Mouse (Mus musculus): ENCODE measurements at regions not wholly inside any gene's neighbourhood (a gene's known extent, or its start where the extent isn't known, plus 50 kb on each side); places are given as distances from the start of the nearest gene placed in this dataset.
"Not testable (repeated sequence)": the region's sequence is repeated elsewhere in the genome, so short reads cannot be mapped to it uniquely, and the experiment has no call there.

GRCm38 (mm10) chr14:124801589-124801988 is 124.7 kb upstream of the Fgf14 start:
- H3K27me3 ChIP-seq; H3K4me1 ChIP-seq; ATAC-seq (ENCODE audit: low FRiP score, low read depth); H3K36me3 ChIP-seq; H3K9ac ChIP-seq (replicated peaks); H3K4me3 ChIP-seq; H3K4me2 ChIP-seq (replicated peaks); H3K9me3 ChIP-seq; H3K27ac ChIP-seq (replicated peaks): not testable (repeated sequence)
- 9% methylated on average over 1 of the region's 1 CpGs for WGBS

GRCm38 (mm10) chr14:124800421-124800820 is 123.5 kb upstream of the Fgf14 start:
- Histone ChIP-seq H3K4me1 (no peaks in the 10 kb centered on the region), H3K27me3 (no peaks in the 10 kb centered on the region), H3K9ac (replicated peaks) (no peak overlapping the region), H3K4me2 (replicated peaks) (no peak overlapping the region), H3K36me3 (no peaks in the 10 kb centered on the region), H3K27ac (replicated peaks) (no peak overlapping the region), H3K9me3 (no peaks in the 10 kb centered on the region), H3K4me3 (no peak overlapping the region)
- no peak for ATAC-seq (ENCODE audit: low FRiP score, low read depth)
- 93% methylated on average over 5 of the region's 5 CpGs for WGBS

- H3K4me2 ChIP-seq (replicated peaks): no peak overlapping the region
- no peak for ATAC-seq (ENCODE audit: low FRiP score, low read depth)
- no peaks in the 10 kb centered on the region for H3K27me3 ChIP-seq
- H3K9ac ChIP-seq (replicated peaks): no peak overlapping the region
- H3K4me1 ChIP-seq: no peaks in the 10 kb centered on the region
- no peak overlapping the region for H3K27ac ChIP-seq (replicated peaks)
- no peak overlapping the region for H3K4me3 ChIP-seq
- H3K9me3 ChIP-seq: no peaks in the 10 kb centered on the region
- H3K36me3 ChIP-seq: no peaks in the 10 kb centered on the region
These were observed 98.5 kb upstream of the Fgf14 start for GRCm38 (mm10) chr14:124775402-124775801.

GRCm38 (mm10) chr14:124767996-124768395 is 91.1 kb upstream of the Fgf14 start:
- no peaks in the 10 kb centered on the region for H3K36me3 ChIP-seq
- H3K9me3 ChIP-seq: no peaks in the 10 kb centered on the region
- ATAC-seq (ENCODE audit: low FRiP score, low read depth): no peak
- H3K27ac ChIP-seq (replicated peaks): no peak overlapping the region
- 89% methylated on average over 3 of the region's 3 CpGs for WGBS
- no peak overlapping the region for H3K4me2 ChIP-seq (replicated peaks)
- H3K4me1 ChIP-seq: no peaks in the 10 kb centered on the region
- H3K9ac ChIP-seq (replicated peaks): no peak overlapping the region
- H3K4me3 ChIP-seq: no peak overlapping the region
- no peaks in the 10 kb centered on the region for H3K27me3 ChIP-seq

GRCm38 (mm10) chr14:124767234-124767633 is 90.3 kb upstream of the Fgf14 start:
- Histone ChIP-seq H3K9ac (replicated peaks) (no peak overlapping the region), H3K9me3 (no peaks in the 10 kb centered on the region), H3K27ac (replicated peaks) (no peak overlapping the region), H3K4me2 (replicated peaks) (no peak overlapping the region), H3K36me3 (no peaks in the 10 kb centered on the region), H3K4me3 (no peak overlapping the region), H3K27me3 (no peaks in the 10 kb centered on the region), H3K4me1 (no peaks in the 10 kb centered on the region)
- 63% methylated on average over 2 of the region's 2 CpGs for WGBS
- ATAC-seq (ENCODE audit: low FRiP score, low read depth): no peak

GRCm38 (mm10) chr14:124742491-124742890 is 65.6 kb upstream of the Fgf14 start:
- Histone ChIP-seq H3K36me3 (no peaks in the 10 kb centered on the region), H3K4me3 (no peak overlapping the region), H3K4me2 (replicated peaks) (no peak overlapping the region), H3K4me1 (no peaks in the 10 kb centered on the region), H3K27me3 (no peaks in the 10 kb centered on the region), H3K9ac (replicated peaks) (no peak overlapping the region), H3K27ac (replicated peaks) (no peak overlapping the region), H3K9me3 (no peaks in the 10 kb centered on the region)
- ATAC-seq (ENCODE audit: low FRiP score, low read depth): peak; percentile 62; the same call in 1 of the 2 replicates
- 26% methylated on average over 2 of the region's 2 CpGs for WGBS
